Mouse (Mus musculus) liver, embryonic 13.5 days (tissue): ENCODE measurements around the gene Fam129a. TPM values are rescaled to one million over a fixed set of nuclear protein-coding genes. Genes with fewer than 3 reads are reported as not detected.

Experiments used
- ATAC-seq: fragments of 200-750 bp; cut with Nextera tagmentation; 2 replicates; pipeline ENCODE4 v1.8.0; 2017; ENCODE audit warnings: low read depth, mild to moderate bottlenecking, moderate number of reproducible peaks, moderate library complexity
- DNase-seq: peaks from one replicate; pipeline ENCODE4 v3.0.0; 2022
- H3K27ac ChIP-seq: fragments of 300-500 bp; sonication (generic); 2 replicates; pipeline ENCODE4 v1.5.1; 2015; ENCODE audit warnings: moderate library complexity, mild to moderate bottlenecking, inconsistent platforms
- H3K27me3 ChIP-seq: fragments of 300-500 bp; sonication (generic); 2 replicates; pipeline ENCODE4 v1.6.1; 2015; ENCODE audit warnings: mild to moderate bottlenecking, inconsistent platforms
- H3K36me3 ChIP-seq: fragments of 300-500 bp; sonication (generic); 2 replicates; pipeline ENCODE4 v1.6.1; 2015; ENCODE audit warnings: mild to moderate bottlenecking, inconsistent platforms
- H3K4me1 ChIP-seq: fragments of 300-500 bp; sonication (generic); replicated peaks from 2 replicates; pipeline ENCODE4 v1.6.1; 2015; ENCODE audit warnings: inconsistent platforms
- H3K4me2 ChIP-seq: fragments of 300-500 bp; sonication (generic); 2 replicates; pipeline ENCODE4 v1.6.1; 2015; ENCODE audit warnings: inconsistent platforms, mild to moderate bottlenecking, moderate library complexity
- H3K4me3 ChIP-seq: fragments of 300-500 bp; sonication (generic); replicated peaks from 2 replicates; pipeline ENCODE4 v1.5.1; 2015; ENCODE audit warnings: mild to moderate bottlenecking, inconsistent platforms
- H3K9ac ChIP-seq: fragments of 300-500 bp; sonication (generic); 2 replicates; pipeline ENCODE4 v1.6.1; 2015; ENCODE audit warnings: mild to moderate bottlenecking, inconsistent platforms
- H3K9me3 ChIP-seq: fragments of 300-500 bp; sonication (generic); replicated peaks from 2 replicates; pipeline ENCODE4 v1.6.1; 2016; ENCODE audit warnings: inconsistent platforms
- WGBS: fragments of 180-500 bp; shearing (Covaris S2); methylation state at CpG from one replicate; pipeline ENCODE4 v1.1.7; 2015; ENCODE audit not compliant: insufficient replicate concordance; 5-methylcytosine and 5-hydroxymethylcytosine counted together
- polyA plus RNA-seq: library from polyadenylated mRNA; unstranded; fragments of >200 nt; fragmentation: Nextera tagmentation; extraction: Ambion mirVana; gene quantifications from 2 replicates; pipeline ENCODE4 v1.2.1, GENCODE M21; 2015

The Fam129a gene
- polyA plus RNA-seq, 1 experiment from 2014 or later, result 2.5 TPM

GRCm38 (mm10) chr1:151754881-151755659 is 184.1 kb downstream of the Fam129a start, which contains the start of gene Edem3:
Edem3 (plus strand) TSS chr1:151755371.
- no peaks in the 10 kb centered on the region for H3K9me3 ChIP-seq
- H3K4me1 ChIP-seq, result peaks cover 50% of the 10 kb centered on the region
- H3K36me3 ChIP-seq, result no peaks in the 10 kb centered on the region
- H3K4me3 ChIP-seq, result peak within 1 kb of the TSS; percentile 92
- no peaks in the 10 kb centered on the region for H3K27me3 ChIP-seq
- H3K9ac ChIP-seq, result peak within 1 kb of the TSS; percentile 92
- peak within 1 kb of the TSS; percentile 91 for H3K27ac ChIP-seq
- H3K4me2 ChIP-seq, result peak within 1 kb of the TSS; percentile 88
- peak; percentile 97 for ATAC-seq
- DNase-seq, result peak; percentile 98
- under 1% methylated on average over 64 of the region's 64 CpGs for WGBS

- H3K4me1 ChIP-seq, result peaks cover 50% of the 10 kb centered on the region
- H3K9ac ChIP-seq, result peak overlapping the region; percentile 92
- H3K9me3 ChIP-seq, result no peaks in the 10 kb centered on the region
- ATAC-seq (no peak; the same call in 1 of the 2 replicates), DNase-seq (no peak)
- H3K27ac ChIP-seq, result peak overlapping the region; percentile 91
- peaks cover 4% of the 10 kb centered on the region for H3K36me3 ChIP-seq
- H3K4me3 ChIP-seq, result peak overlapping the region; percentile 92
- 3% methylated on average over 36 of the region's 36 CpGs for WGBS
- peak overlapping the region; percentile 88 for H3K4me2 ChIP-seq
- H3K27me3 ChIP-seq, result no peaks in the 10 kb centered on the region
Observed at GRCm38 (mm10) chr1:151755660-151756424, 184.9 kb downstream of the Fam129a start.

GRCm38 (mm10) chr1:151756425-151756728 is 185.4 kb downstream of the Fam129a start:
- no peaks in the 10 kb centered on the region for H3K9me3 ChIP-seq
- DNase-seq (no peak), ATAC-seq (no peak)
- H3K4me2 ChIP-seq, result peak overlapping the region; percentile 88
- WGBS, result 13% methylated on average over 1 of the region's 1 CpGs
- peak overlapping the region; percentile 92 for H3K9ac ChIP-seq
- H3K36me3 ChIP-seq, result peaks cover 9% of the 10 kb centered on the region
- no peaks in the 10 kb centered on the region for H3K27me3 ChIP-seq
- peak overlapping the region; percentile 92 for H3K4me3 ChIP-seq
- peaks cover 50% of the 10 kb centered on the region for H3K4me1 ChIP-seq
- peak overlapping the region; percentile 91; the same call in 1 of the 2 replicates for H3K27ac ChIP-seq

GRCm38 (mm10) chr1:151758301-151758700 is 187.3 kb downstream of the Fam129a start:
- H3K4me1 ChIP-seq, result peaks cover 42% of the 10 kb centered on the region
- H3K9me3 ChIP-seq, result no peaks in the 10 kb centered on the region
- 29% methylated on average over 6 of the region's 6 CpGs for WGBS
- H3K4me3 ChIP-seq, result no peak overlapping the region
- DNase-seq (peak; percentile 29), ATAC-seq (no peak)
- H3K36me3 ChIP-seq, result peaks cover 15% of the 10 kb centered on the region
- H3K27ac ChIP-seq, result no peak overlapping the region
- no peak overlapping the region for H3K9ac ChIP-seq
- no peaks in the 10 kb centered on the region for H3K27me3 ChIP-seq
- no peak overlapping the region for H3K4me2 ChIP-seq

GRCm38 (mm10) chr1:151758991-151759390 is 188.0 kb downstream of the Fam129a start:
- Histone ChIP-seq H3K9me3 (no peaks in the 10 kb centered on the region), H3K27ac (peak overlapping the region; percentile 9; the same call in 1 of the 2 replicates), H3K27me3 (no peaks in the 10 kb centered on the region), H3K4me1 (peaks cover 35% of the 10 kb centered on the region), H3K4me3 (no peak overlapping the region), H3K4me2 (no peak overlapping the region), H3K9ac (no peak overlapping the region), H3K36me3 (peaks cover 15% of the 10 kb centered on the region)
- DNase-seq, result no peak
- WGBS, result 58% methylated on average over 2 of the region's 2 CpGs
- no peak for ATAC-seq

GRCm38 (mm10) chr1:151764236-151764635 is 193.2 kb downstream of the Fam129a start:
- DNase-seq, result no peak
- no peak for ATAC-seq
- WGBS, result 76% methylated on average over 3 of the region's 3 CpGs
- Histone ChIP-seq H3K4me3 (no peak overlapping the region), H3K4me1 (no peaks in the 10 kb centered on the region), H3K4me2 (no peak overlapping the region), H3K36me3 (peaks cover 15% of the 10 kb centered on the region), H3K9ac (no peak overlapping the region), H3K27ac (no peak overlapping the region), H3K27me3 (no peaks in the 10 kb centered on the region), H3K9me3 (no peaks in the 10 kb centered on the region)

GRCm38 (mm10) chr1:151766166-151766565 is 195.2 kb downstream of the Fam129a start:
- H3K4me1 ChIP-seq, result no peaks in the 10 kb centered on the region
- 59% methylated on average over 2 of the region's 2 CpGs for WGBS
- H3K27me3 ChIP-seq, result no peaks in the 10 kb centered on the region
- no peaks in the 10 kb centered on the region for H3K9me3 ChIP-seq
- H3K27ac ChIP-seq, result no peak overlapping the region
- H3K4me2 ChIP-seq, result no peak overlapping the region
- H3K9ac ChIP-seq, result no peak overlapping the region
- ATAC-seq (no peak), DNase-seq (no peak)
- H3K4me3 ChIP-seq, result no peak overlapping the region
- peaks cover 19% of the 10 kb centered on the region for H3K36me3 ChIP-seq

- Histone ChIP-seq H3K4me2 (no peak overlapping the region), H3K27ac (no peak overlapping the region), H3K9ac (no peak overlapping the region), H3K9me3 (no peaks in the 10 kb centered on the region), H3K27me3 (no peaks in the 10 kb centered on the region), H3K4me1 (no peaks in the 10 kb centered on the region), H3K36me3 (peaks cover 17% of the 10 kb centered on the region; the same call in 1 of the 2 replicates), H3K4me3 (no peak overlapping the region)
- 82% methylated on average over 3 of the region's 3 CpGs for WGBS
- ATAC-seq (no peak), DNase-seq (no peak)
Observed at GRCm38 (mm10) chr1:151766976-151767654, 196.1 kb downstream of the Fam129a start.

GRCm38 (mm10) chr1:151769200-151769913 is 198.4 kb downstream of the Fam129a start:
- no peak overlapping the region for H3K4me3 ChIP-seq
- 79% methylated on average over 3 of the region's 3 CpGs for WGBS
- no peak overlapping the region for H3K27ac ChIP-seq
- H3K4me2 ChIP-seq, result no peak overlapping the region
- H3K27me3 ChIP-seq, result no peaks in the 10 kb centered on the region
- no peaks in the 10 kb centered on the region for H3K9me3 ChIP-seq
- no peaks in the 10 kb centered on the region for H3K4me1 ChIP-seq
- DNase-seq (no peak), ATAC-seq (no peak)
- H3K36me3 ChIP-seq, result peaks cover 25% of the 10 kb centered on the region
- H3K9ac ChIP-seq, result no peak overlapping the region
